Mouse (Mus musculus) erythroblast, embryonic 14.5 days (primary cell): Measurements from ENCODE around the gene Tfb1m. TPM values are rescaled to one million over a fixed set of nuclear protein-coding genes. Genes with fewer than 3 reads are reported as not detected.

Experiments
- H3K27me3 ChIP-seq: 2 replicates; pipeline ENCODE4 v1.6.1; 2012; ENCODE audit warnings: inconsistent platforms; ENCODE audit not compliant: control insufficient read depth
- H3K36me3 ChIP-seq: 2 replicates; pipeline ENCODE4 v1.6.1; 2012; ENCODE audit warnings: mild to moderate bottlenecking, inconsistent platforms; ENCODE audit not compliant: control insufficient read depth
- H3K4me1 ChIP-seq: 2 replicates; pipeline ENCODE4 v1.6.1; 2012; ENCODE audit warnings: inconsistent platforms; ENCODE audit not compliant: control insufficient read depth
- H3K4me3 ChIP-seq: replicated peaks from 2 replicates; pipeline ENCODE3; 2012; ENCODE audit warnings: moderate library complexity, mild to moderate bottlenecking, inconsistent platforms
- H3K9me3 ChIP-seq: 2 replicates; pipeline ENCODE4 v1.6.1; 2012; ENCODE audit warnings: low read length, inconsistent platforms, mixed read lengths; ENCODE audit not compliant: control insufficient read depth
- GATA1 ChIP-seq: IDR thresholded peaks from 2 replicates; pipeline ENCODE4 v1.6.1; 2012; ENCODE audit warnings: low read length, inconsistent platforms, mixed read lengths
- TAL1 ChIP-seq: IDR thresholded peaks from 3 replicates; pipeline ENCODE4 v1.6.1; 2012; ENCODE audit warnings: low read length, inconsistent platforms, mixed read lengths
- polyA plus RNA-seq: library from polyadenylated mRNA; stranded (reverse); fragments of >175 nt; gene quantifications from 2 replicates; pipeline ENCODE4 v1.2.3, GENCODE M21; 2012

Gene Tfb1m
- 0.12 and 0.32 TPM in 2 replicates for polyA plus RNA-seq

DNA sequence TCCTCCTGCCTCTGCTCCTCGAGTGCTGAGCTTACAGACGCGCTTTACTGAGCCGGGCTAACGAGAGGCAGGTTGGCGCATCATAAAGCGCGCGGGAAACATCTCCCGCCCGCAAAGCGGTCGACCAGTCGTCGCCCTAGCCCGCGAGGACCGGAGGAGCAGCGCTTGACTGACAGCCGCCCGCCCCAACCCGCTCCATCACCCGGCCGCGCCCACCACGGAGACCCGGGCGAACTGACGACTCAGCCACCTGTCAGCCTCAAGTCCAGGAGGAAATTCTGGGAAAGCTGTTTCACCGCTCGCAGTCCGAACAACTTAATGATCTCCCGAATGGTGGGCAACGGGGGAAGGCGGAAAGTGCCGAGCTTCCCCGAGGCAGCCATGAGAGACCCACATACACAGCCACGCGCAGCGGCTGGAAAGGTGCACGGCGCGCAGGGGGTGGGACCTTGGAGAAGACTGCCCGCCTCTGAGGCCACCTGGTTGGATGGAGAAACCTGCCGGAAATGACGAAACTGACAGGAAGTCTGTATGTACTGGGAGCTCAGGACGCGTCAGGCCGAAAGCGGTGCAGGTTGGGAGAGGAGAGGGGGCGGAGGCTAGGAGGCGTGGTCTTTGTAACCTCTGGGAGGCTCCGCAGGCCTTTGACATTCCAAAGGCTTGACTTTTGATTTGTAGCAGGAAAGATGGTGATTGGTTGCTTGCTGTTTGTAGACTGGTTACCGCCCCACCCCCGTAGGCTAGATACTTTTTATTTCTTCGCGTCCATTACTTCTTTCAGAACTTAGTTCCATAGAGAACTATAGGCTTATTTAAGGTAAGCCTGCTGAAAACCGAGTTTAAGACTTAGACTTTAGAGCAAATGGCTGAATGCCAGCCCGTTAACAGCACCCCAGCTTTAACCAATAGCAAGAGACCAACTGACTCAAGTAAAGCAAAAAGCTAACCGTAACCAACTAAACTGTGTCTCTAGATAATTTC is at the start of gene Tfb1m:
Tfb1m (minus strand) TSS at position 451 of the 981 bp plus-strand sequence.
- peaks cover 33% of the 10 kb centered on the region for H3K4me1 ChIP-seq
- no peaks in the 10 kb centered on the region; the same call in 1 of the 2 replicates for H3K9me3 ChIP-seq
- 0 out of 2 replicates have a peak, but pooled peaks cover 2% of the 10 kb centered on the region for H3K27me3 ChIP-seq
- H3K4me3 ChIP-seq, result peak within 1 kb of the TSS; percentile 91
- TF ChIP-seq TAL1 (no peak), GATA1 (no peak)
- peaks cover 12% of the 10 kb centered on the region; the same call in 1 of the 2 replicates for H3K36me3 ChIP-seq

DNA sequence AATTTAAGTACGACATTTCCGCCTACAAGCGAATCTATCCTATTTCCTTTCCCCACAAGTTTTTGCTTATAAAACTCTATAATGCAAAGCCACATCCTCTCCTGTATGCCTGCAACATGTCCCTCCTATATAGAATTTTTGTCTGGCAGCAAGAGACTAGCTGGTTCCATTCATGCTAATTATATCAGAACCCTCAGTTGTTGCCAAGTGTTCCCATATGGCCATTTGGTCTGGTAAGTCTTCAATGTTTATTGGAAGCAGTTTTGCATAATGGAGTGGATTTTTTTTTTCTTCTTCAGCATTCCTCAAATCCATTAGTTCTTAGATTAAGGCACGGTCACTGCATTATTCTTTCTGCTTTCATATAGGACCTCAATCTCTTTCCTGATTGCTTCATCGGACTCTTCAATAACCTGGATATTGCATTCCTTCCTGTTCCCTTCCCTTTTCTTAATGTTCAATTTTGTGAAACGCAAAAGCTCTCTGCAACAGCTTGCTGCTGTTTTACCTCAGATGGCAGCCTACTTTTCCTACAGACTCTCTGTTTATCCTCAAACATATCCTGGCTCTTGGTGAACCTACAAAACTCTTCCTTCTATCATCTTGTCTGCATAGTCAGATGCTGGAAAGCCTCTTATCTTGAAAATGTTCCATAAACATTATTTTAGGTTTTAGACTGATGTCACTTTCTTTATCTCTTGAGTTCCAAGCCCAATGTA is 45.5 kb upstream of the Tfb1m start:
- no peak for TF ChIP-seq TAL1
- Histone ChIP-seq H3K4me1 (no peaks in the 10 kb centered on the region), H3K27me3 (no peaks in the 10 kb centered on the region), H3K36me3 (no peaks in the 10 kb centered on the region), H3K4me3 (no peak overlapping the region), H3K9me3 (no peaks in the 10 kb centered on the region)

DNA sequence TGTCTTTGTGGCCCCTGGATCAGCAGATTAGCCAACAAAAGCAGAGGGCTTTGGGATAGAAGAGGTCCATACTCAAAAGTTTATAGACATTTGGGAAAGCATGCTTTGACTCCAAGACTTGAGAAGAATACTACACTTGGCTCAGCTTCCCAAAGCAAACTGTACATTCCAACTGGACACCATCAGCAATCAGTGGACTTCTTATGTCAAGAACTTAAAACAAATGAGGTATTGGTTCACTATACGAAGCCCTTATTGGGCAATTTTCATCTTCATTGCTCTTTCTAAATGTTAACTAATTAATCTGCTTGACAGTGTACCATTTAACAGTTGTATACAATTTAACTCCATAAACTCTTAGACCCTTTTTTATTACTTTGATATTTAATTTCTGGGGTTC is 40.8 kb upstream of the Tfb1m start:
- no peak overlapping the region for H3K4me3 ChIP-seq
- H3K36me3 ChIP-seq, result no peaks in the 10 kb centered on the region
- TF ChIP-seq TAL1 (no peak), GATA1 (no peak)
- H3K27me3 ChIP-seq, result no peaks in the 10 kb centered on the region
- no peaks in the 10 kb centered on the region for H3K9me3 ChIP-seq
- no peaks in the 10 kb centered on the region for H3K4me1 ChIP-seq

DNA sequence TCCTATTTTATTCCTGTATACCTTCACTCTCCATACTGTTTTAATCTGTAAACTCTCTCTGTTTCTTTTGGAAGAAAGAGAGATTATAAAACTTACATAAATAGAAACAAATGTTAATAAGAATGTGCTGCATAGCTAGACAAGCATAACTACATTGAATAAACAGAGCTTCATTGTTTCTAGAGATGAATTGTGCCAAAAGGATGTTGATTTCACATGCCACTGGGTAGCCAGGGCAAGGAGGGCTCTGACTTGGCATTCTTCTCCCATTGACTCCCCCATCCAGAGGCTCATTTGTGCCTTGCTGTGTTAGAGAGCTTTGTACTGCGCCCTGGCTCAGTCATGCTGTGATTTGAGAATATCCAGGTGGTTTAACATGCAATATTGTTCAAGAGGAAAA is 40.3 kb upstream of the Tfb1m start:
- no peaks in the 10 kb centered on the region for H3K4me1 ChIP-seq
- H3K9me3 ChIP-seq, result no peaks in the 10 kb centered on the region
- H3K27me3 ChIP-seq, result no peaks in the 10 kb centered on the region
- no peaks in the 10 kb centered on the region for H3K36me3 ChIP-seq
- TF ChIP-seq GATA1 (no peak), TAL1 (no peak)
- no peak overlapping the region for H3K4me3 ChIP-seq

GRCm38 (mm10) chr17:3597130-3597529 is 39.5 kb upstream of the Tfb1m start:
- TF ChIP-seq GATA1 (no peak), TAL1 (no peak)
- Histone ChIP-seq H3K36me3 (no peaks in the 10 kb centered on the region), H3K27me3 (no peaks in the 10 kb centered on the region), H3K4me1 (no peaks in the 10 kb centered on the region), H3K4me3 (no peak overlapping the region), H3K9me3 (no peaks in the 10 kb centered on the region)

- TF ChIP-seq GATA1, result no peak
- Histone ChIP-seq H3K27me3 (no peaks in the 10 kb centered on the region), H3K9me3 (no peaks in the 10 kb centered on the region), H3K4me1 (no peaks in the 10 kb centered on the region), H3K36me3 (no peaks in the 10 kb centered on the region), H3K4me3 (no peak overlapping the region)
These were observed 13.3 kb upstream of the Tfb1m start for GRCm38 (mm10) chr17:3570876-3571275.

GRCm38 (mm10) chr17:3562405-3562804 is 4.8 kb upstream of the Tfb1m start:
- TF ChIP-seq TAL1 (no peak), GATA1 (no peak)
- Histone ChIP-seq H3K4me3 (no peak overlapping the region), H3K36me3 (no peaks in the 10 kb centered on the region)

GRCm38 (mm10) chr17:3560534-3560933 is 3.0 kb upstream of the Tfb1m start:
- no peaks in the 10 kb centered on the region; the same call in 1 of the 2 replicates for H3K9me3 ChIP-seq
- no peak overlapping the region for H3K4me3 ChIP-seq
- H3K36me3 ChIP-seq, result no peaks in the 10 kb centered on the region
- 0 out of 2 replicates have a peak, but pooled peaks cover 2% of the 10 kb centered on the region for H3K27me3 ChIP-seq
- TF ChIP-seq TAL1 (no peak), GATA1 (no peak)
- H3K4me1 ChIP-seq, result peaks cover 29% of the 10 kb centered on the region

More at GRCm38 (mm10) chr17:3562405-3562804, 4.8 kb upstream of the Tfb1m start:
- Histone ChIP-seq H3K27me3 (0 out of 2 replicates have a peak, but pooled peaks cover 2% of the 10 kb centered on the region), H3K9me3 (no peaks in the 10 kb centered on the region; the same call in 1 of the 2 replicates), H3K4me1 (peaks cover 11% of the 10 kb centered on the region)
